Mouse (Mus musculus) ES-E14 (cell line): ENCODE data around the gene Pla2g1b.

Source experiments
- HCFC1 ChIP-seq: IDR thresholded peaks from 2 replicates; pipeline ENCODE4 v1.6.1; 2012; ENCODE audit warnings: low read length, inconsistent platforms, borderline replicate concordance; ENCODE audit not compliant: insufficient read depth
- MAFK ChIP-seq: IDR thresholded peaks from 2 replicates; pipeline ENCODE4 v1.6.1; 2014; ENCODE audit warnings: mild to moderate bottlenecking, low read depth, low read length, inconsistent platforms; ENCODE audit not compliant: insufficient read depth

GRCm38 (mm10) chr5:115434853-115435754, 31.0 kb upstream of the Pla2g1b start:
- no peak for TF ChIP-seq MAFK
- no peak for TF ChIP-seq HCFC1
